Mouse (Mus musculus): Measurements from ENCODE around the gene Cyp2c39.

DNA sequence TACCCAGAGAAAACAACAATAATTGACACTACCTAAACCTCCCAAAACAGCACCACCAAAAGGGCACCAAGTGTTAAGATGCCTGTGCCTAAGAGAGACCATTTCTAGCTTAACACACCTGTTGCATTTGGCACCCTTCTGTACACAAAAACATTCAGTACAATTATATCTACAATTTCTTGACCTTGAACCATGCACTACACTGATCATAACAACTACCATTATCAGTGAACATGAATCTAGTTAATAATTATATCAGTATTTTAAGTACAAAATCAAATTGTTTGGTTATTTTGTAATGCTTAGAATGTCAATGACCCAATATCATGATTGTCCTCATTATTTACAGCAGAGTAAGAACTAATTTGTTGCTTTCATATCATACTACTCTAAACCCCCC lies 46.7 kb upstream of the Cyp2c39 start:
- TF ChIP-seq POLR2A (IDR thresholded peaks at IDR 0.05; ENCODE audit: low read depth, low read length) (no peak), CTCF (IDR thresholded peaks at IDR 0.05; ENCODE audit: borderline replicate concordance, insufficient read depth, low read length) (no peak)

Measured in embryonic fibroblast, embryonic 13.5 days (primary cell).